Mouse (Mus musculus) neural tube, embryonic 11.5 days (tissue): ENCODE data around the gene Pde3b. TPM values are rescaled to one million over a fixed set of nuclear protein-coding genes. Genes with fewer than 3 reads are reported as not detected.

ENCODE experiments used
- ATAC-seq: fragments of 200-750 bp; cut with Nextera tagmentation; 2 replicates; pipeline ENCODE4 v1.8.0; 2017; ENCODE audit warnings: moderate number of reproducible peaks, mild to moderate bottlenecking, moderate TSS enrichment, moderate library complexity; ENCODE audit not compliant: insufficient read depth, low FRiP score, low TSS enrichment
- DNase-seq: peaks from one replicate; pipeline ENCODE4 v3.0.0-alpha.2; 2015; ENCODE audit warnings: low spot score
- H3K27ac ChIP-seq: fragments of 300-500 bp; sonication (generic); 2 replicates; pipeline ENCODE4 v1.5.1; 2014; ENCODE audit warnings: low read depth, mild to moderate bottlenecking, low read length
- H3K27me3 ChIP-seq: fragments of 300-500 bp; sonication (generic); 2 replicates; pipeline ENCODE4 v1.6.1; 2014; ENCODE audit warnings: mild to moderate bottlenecking, low read length, mixed read lengths; ENCODE audit not compliant: control insufficient read depth, insufficient read depth
- H3K36me3 ChIP-seq: fragments of 300-500 bp; sonication (generic); 2 replicates; pipeline ENCODE4 v1.6.1; 2014; ENCODE audit warnings: mild to moderate bottlenecking, low read length, moderate library complexity, mixed read lengths; ENCODE audit not compliant: control insufficient read depth, insufficient read depth
- H3K4me1 ChIP-seq: fragments of 300-500 bp; sonication (generic); 2 replicates; pipeline ENCODE4 v1.6.1; 2014; ENCODE audit warnings: low read length, mixed read lengths; ENCODE audit not compliant: control insufficient read depth, insufficient read depth
- H3K4me2 ChIP-seq: fragments of 300-500 bp; sonication (generic); 2 replicates; pipeline ENCODE4 v1.6.1; 2014; ENCODE audit warnings: low read depth, mild to moderate bottlenecking, moderate library complexity
- H3K4me3 ChIP-seq: fragments of 300-500 bp; sonication (generic); 2 replicates; pipeline ENCODE4 v1.5.1; 2014; ENCODE audit warnings: low read depth, low read length
- H3K9ac ChIP-seq: fragments of 300-500 bp; sonication (generic); 2 replicates; pipeline ENCODE4 v1.6.1; 2014; ENCODE audit warnings: mild to moderate bottlenecking, low read length
- H3K9me3 ChIP-seq: fragments of 300-500 bp; sonication (generic); 2 replicates; pipeline ENCODE4 v1.6.1; 2016; ENCODE audit warnings: low read length; ENCODE audit not compliant: control insufficient read depth
- WGBS: fragments of 180-500 bp; shearing (Covaris S2); extraction: QIAGEN DNeasy Blood & Tissue Kit; methylation state at CpG from one replicate; pipeline ENCODE4 v1.1.7; 2014; 5-methylcytosine and 5-hydroxymethylcytosine counted together
- polyA plus RNA-seq: library from polyadenylated mRNA; unstranded; fragments of >200 nt; fragmentation: Nextera tagmentation; extraction: Ambion mirVana; gene quantifications from 2 replicates; pipeline ENCODE4 v1.2.1, GENCODE M21; 2014

Gene Pde3b
- polyA plus RNA-seq, 1 experiment from 2014 or later = 12.7 TPM

GRCm38 (mm10) chr7:114431966-114432365 is 16.9 kb downstream of the Pde3b start:
- WGBS = 67% methylated on average over 4 of the region's 4 CpGs

DNA sequence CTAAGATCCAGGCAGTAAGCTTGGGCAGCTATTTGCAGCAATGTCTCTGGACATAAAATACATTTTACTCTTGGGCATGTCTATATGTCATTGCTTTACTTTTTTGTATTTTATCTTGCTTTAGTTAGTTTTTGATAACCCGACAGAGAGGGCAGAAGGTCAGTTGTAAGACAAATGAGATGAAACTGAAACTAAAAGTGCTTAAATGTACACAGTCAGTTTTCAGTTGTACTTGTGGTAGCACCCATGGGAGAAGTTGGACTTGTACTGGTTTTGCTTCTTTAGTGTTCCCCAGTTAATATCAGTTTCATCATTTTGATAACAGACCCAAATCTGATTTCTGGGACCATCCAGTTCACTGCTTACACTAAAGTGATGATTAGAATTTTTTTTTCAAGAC is 24.6 kb downstream of the Pde3b start:
- no peak overlapping the region for H3K4me3 ChIP-seq
- 87% methylated on average over 1 of the region's 1 CpGs for WGBS

More at GRCm38 (mm10) chr7:114431966-114432365, 16.9 kb downstream of the Pde3b start:
- Histone ChIP-seq H3K27me3 (no peaks in the 10 kb centered on the region), H3K4me2 (no peak overlapping the region), H3K9me3 (no peaks in the 10 kb centered on the region), H3K4me3 (no peak overlapping the region), H3K36me3 (no peaks in the 10 kb centered on the region), H3K4me1 (no peaks in the 10 kb centered on the region), H3K27ac (no peak overlapping the region), H3K9ac (no peak overlapping the region)
- DNase-seq (no peak), ATAC-seq (no peak)

DNA sequence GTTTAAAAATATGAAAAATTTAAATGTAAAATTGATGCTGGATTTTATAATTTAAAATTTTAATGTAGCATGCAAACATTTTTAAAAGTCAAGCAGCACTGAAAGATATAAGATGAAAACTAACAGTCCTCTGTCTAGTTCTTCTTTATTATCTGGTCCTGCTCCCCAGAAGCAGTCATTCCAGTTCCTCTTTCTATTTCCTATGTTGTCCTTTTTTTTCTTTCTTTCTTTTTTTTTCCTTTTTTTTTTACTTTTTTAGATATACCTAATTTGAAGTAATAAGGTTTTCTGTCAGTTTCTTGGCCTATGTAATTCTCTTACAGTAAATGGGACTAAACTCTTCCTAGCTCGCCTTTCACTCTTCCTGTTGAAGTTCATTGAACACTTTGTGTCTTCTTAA is 25.4 kb downstream of the Pde3b start:
- Histone ChIP-seq H3K4me1 (no peaks in the 10 kb centered on the region), H3K36me3 (no peaks in the 10 kb centered on the region), H3K27ac (no peak overlapping the region), H3K27me3 (no peaks in the 10 kb centered on the region), H3K9ac (no peak overlapping the region), H3K4me2 (no peak overlapping the region), H3K4me3 (no peak overlapping the region), H3K9me3 (no peaks in the 10 kb centered on the region)
- 96% methylated on average over 1 of the region's 1 CpGs for WGBS
- ATAC-seq (no peak), DNase-seq (no peak)

More for the DNA sequence above, 24.6 kb downstream of the Pde3b start:
- Histone ChIP-seq H3K9ac (no peak overlapping the region), H3K9me3 (no peaks in the 10 kb centered on the region), H3K27ac (no peak overlapping the region), H3K4me2 (no peak overlapping the region), H3K27me3 (no peaks in the 10 kb centered on the region), H3K4me1 (no peaks in the 10 kb centered on the region), H3K36me3 (no peaks in the 10 kb centered on the region)
- DNase-seq (no peak), ATAC-seq (no peak)

GRCm38 (mm10) chr7:114452876-114453275 is 37.8 kb downstream of the Pde3b start:
- 66% methylated on average over 3 of the region's 3 CpGs for WGBS
- Histone ChIP-seq H3K27ac (no peak overlapping the region), H3K4me3 (no peak overlapping the region), H3K9ac (no peak overlapping the region), H3K36me3 (no peaks in the 10 kb centered on the region), H3K27me3 (no peaks in the 10 kb centered on the region), H3K4me2 (no peak overlapping the region), H3K4me1 (no peaks in the 10 kb centered on the region), H3K9me3 (no peaks in the 10 kb centered on the region)
- no peak for ATAC-seq
- no peak for DNase-seq

- DNase-seq = no peak
- no peak overlapping the region for H3K27ac ChIP-seq
- H3K36me3 ChIP-seq = no peaks in the 10 kb centered on the region
- no peak overlapping the region for H3K4me2 ChIP-seq
- no peaks in the 10 kb centered on the region for H3K27me3 ChIP-seq
- ATAC-seq = no peak
- no peaks in the 10 kb centered on the region for H3K4me1 ChIP-seq
- H3K9ac ChIP-seq = no peak overlapping the region
- WGBS = 90% methylated on average over 5 of the region's 5 CpGs
- no peak overlapping the region for H3K4me3 ChIP-seq
- no peaks in the 10 kb centered on the region for H3K9me3 ChIP-seq
Measured at GRCm38 (mm10) chr7:114453300-114453990, 38.4 kb downstream of the Pde3b start.

DNA sequence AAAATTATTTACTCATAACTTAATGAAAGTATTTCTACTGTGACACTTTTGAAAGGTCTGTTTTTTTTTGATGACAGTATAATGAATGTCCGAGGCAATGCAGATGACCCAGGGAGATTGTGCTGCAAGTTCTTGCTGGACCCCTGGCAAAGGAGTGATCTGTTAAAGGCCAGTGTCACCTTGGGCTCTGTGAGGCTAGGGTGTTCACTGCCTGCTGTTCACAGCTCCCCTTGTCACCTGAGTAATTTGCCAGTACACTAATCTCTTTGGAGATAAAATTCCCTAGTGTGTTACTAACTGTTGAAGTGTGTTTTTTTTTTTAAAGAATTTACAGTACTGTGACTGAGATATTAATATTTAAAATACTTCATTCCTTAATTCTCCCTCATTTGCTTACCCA is 39.8 kb downstream of the Pde3b start:
- ATAC-seq (no peak), DNase-seq (no peak)
- Histone ChIP-seq H3K9ac (no peak overlapping the region), H3K4me2 (no peak overlapping the region), H3K4me1 (no peaks in the 10 kb centered on the region), H3K4me3 (no peak overlapping the region), H3K36me3 (no peaks in the 10 kb centered on the region), H3K27me3 (no peaks in the 10 kb centered on the region), H3K27ac (no peak overlapping the region), H3K9me3 (no peaks in the 10 kb centered on the region)
- 82% methylated on average over 1 of the region's 1 CpGs for WGBS

GRCm38 (mm10) chr7:114456904-114457303 is 41.8 kb downstream of the Pde3b start:
- ATAC-seq = no peak
- H3K4me2 ChIP-seq = no peak overlapping the region
- no peak overlapping the region for H3K27ac ChIP-seq
- H3K27me3 ChIP-seq = no peaks in the 10 kb centered on the region
- no peak for DNase-seq
- WGBS = 80% methylated on average over 4 of the region's 4 CpGs
- no peak overlapping the region for H3K9ac ChIP-seq
- no peak overlapping the region for H3K4me3 ChIP-seq
- no peaks in the 10 kb centered on the region for H3K36me3 ChIP-seq
- H3K4me1 ChIP-seq = no peaks in the 10 kb centered on the region
- no peaks in the 10 kb centered on the region for H3K9me3 ChIP-seq

DNA sequence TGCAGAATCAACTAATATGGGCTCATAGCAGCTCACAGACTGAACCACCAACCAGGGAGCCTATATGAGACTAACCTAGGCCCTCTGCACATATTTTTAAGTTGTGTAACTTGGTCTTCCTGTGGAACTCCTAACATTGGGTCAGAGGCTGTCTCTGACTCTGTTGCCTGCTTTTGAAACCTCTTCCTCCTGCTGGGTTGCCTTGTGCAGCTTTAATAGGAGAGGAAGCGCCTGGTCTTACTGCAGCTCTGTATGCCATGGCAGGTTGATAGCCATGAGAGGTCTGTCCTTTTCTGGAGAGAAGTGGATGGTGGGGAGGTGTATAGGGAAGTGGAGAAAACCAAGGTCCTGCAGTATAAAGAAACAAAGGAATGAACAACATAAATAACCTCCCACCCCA is 44.8 kb downstream of the Pde3b start:
- H3K27me3 ChIP-seq = no peaks in the 10 kb centered on the region
- H3K9me3 ChIP-seq = no peaks in the 10 kb centered on the region
- H3K4me2 ChIP-seq = no peak overlapping the region
- no peak overlapping the region for H3K4me3 ChIP-seq
- ATAC-seq (no peak), DNase-seq (no peak)
- WGBS = 53% methylated on average over 1 of the region's 1 CpGs
- no peak overlapping the region for H3K9ac ChIP-seq
- no peaks in the 10 kb centered on the region for H3K36me3 ChIP-seq
- H3K4me1 ChIP-seq = no peaks in the 10 kb centered on the region
- H3K27ac ChIP-seq = no peak overlapping the region

- H3K4me3 ChIP-seq = no peak overlapping the region
- DNase-seq = no peak
- no peak overlapping the region for H3K9ac ChIP-seq
- no peaks in the 10 kb centered on the region for H3K27me3 ChIP-seq
- no peak overlapping the region for H3K4me2 ChIP-seq
- no peaks in the 10 kb centered on the region for H3K4me1 ChIP-seq
- H3K27ac ChIP-seq = no peak overlapping the region
- H3K9me3 ChIP-seq = no peaks in the 10 kb centered on the region
- 64% methylated on average over 2 of the region's 2 CpGs for WGBS
- ATAC-seq = no peak
- no peaks in the 10 kb centered on the region for H3K36me3 ChIP-seq
Measured at GRCm38 (mm10) chr7:114461727-114462126, 46.6 kb downstream of the Pde3b start.
